Mouse (Mus musculus): Measurements from ENCODE around the gene Robo2. TPM values are rescaled to one million over a fixed set of nuclear protein-coding genes. Genes with fewer than 3 reads are reported as not detected.
A peak's percentile ranks its signal among the peaks of the same experiment; 100 is the strongest.
"Not testable (repeated sequence)": the region's sequence is repeated elsewhere in the genome, so short reads cannot be mapped to it uniquely, and the experiment has no call there.

Gene Robo2
- total RNA-seq, 4 experiments from 2014 or later, result 5.0 to 8.9 (median 6.7) TPM

DNA sequence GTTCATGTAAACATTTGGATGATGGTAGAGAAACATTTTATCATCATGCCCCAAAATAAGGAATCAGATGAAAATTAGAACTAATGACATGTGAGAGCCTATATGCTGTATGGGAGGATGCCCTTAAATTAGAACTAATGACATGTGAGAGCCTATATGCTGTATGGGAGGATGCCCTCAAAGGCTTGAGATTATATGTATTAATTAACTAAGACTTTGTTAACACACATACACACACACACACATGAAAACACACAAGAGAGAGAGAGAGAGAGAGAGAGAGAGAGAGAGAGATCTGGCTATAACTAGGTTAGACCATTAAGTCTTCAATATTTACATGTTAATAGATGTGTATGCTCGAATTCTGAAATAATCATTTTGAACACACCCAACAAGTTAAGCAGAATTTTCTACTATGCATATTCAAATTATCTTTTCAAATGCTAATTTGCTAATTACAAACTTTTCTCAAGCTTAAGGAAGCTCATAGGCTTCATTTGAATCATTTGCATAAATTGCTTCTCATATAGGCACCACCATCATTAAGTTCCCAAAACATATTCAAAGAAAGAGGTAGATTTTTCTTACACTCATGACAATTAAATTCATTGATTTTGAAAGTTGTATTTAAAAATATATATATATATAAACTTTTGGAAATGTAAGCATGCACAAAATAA, 211.5 kb downstream of the Robo2 start:
- DNase-seq, result no peak

DNA sequence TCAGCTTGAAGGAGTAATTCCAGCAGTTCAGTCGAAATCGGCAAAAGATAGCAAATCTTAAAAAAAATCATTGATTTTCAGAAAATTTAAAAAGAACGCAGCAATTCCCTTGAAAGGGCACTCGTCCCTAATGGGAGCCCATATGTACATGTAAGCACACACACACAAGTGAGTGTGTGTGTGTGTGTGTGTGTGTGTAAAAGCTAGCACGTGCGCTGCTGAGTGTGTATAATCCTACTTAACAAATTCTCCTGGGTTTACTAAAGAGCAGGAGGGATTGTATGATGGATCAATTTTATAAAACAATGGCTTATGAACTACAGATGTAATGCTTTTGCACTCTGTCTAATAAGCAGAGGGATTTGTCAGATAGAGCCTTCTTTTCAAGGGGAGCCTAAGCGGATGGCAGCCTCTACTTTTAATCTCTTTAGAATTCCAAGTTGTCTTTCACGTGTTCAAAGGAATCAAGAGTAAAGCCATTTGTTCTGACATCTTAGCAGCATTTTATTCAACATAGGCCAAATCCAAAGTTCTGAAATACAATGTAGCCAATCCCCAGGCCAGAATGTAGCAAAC, 218.6 kb downstream of the Robo2 start:
- no peak for DNase-seq

- no peak for DNase-seq
Measured at GRCm38 (mm10) chr16:74191621-74192020, 220.0 kb downstream of the Robo2 start.

DNA sequence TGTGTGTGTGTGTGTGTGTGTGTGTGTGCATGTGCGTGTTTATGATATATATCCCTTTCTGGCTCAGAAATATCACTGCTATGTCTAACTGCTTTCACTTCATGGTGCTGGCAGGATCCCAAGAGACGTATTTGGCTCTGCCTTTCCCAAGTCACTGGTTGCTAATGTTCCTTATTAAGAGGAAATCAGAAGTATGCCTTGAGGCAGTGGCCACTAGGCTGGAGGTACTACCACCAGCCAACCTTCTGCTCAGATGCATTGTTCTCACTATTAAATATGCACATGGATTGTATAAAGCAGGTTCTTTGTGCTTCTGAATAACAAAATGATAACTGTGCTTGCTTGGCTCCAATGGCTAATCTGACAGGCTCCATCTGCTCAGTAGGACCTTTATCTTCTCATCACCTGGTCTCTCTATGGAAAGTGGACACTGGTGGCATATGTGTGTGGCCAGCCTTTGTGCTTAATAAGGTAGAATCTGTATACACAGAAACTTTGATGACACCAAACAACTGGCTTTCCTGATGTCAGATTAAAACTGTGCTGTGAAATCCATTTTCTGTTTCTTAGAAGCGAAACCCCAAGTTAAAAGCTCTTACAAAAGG, 229.0 kb downstream of the Robo2 start:
- DNase-seq, result no peak

DNA sequence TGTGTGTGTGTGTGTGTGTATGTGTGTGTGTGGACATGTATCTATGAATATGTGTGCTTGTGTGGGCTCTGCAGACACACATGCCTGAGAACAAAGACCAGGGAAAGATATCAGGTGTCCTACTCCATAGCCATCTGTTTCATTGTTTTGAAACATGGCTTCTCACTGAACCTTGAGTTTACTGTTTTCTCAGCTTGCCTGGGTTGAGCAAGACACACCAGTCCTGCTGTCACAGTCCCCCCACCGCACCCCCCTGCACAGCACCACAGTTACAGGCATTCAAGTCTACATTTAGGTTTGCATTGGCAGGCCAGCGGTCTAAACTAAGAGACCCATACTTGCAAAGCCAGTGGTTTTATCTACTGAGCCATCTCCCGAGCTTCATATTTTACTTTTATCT, 239.0 kb downstream of the Robo2 start:
- DNase-seq, result no peak

GRCm38 (mm10) chr16:74169642-74170041, 242.0 kb downstream of the Robo2 start:
- DNase-seq, result no peak

DNA sequence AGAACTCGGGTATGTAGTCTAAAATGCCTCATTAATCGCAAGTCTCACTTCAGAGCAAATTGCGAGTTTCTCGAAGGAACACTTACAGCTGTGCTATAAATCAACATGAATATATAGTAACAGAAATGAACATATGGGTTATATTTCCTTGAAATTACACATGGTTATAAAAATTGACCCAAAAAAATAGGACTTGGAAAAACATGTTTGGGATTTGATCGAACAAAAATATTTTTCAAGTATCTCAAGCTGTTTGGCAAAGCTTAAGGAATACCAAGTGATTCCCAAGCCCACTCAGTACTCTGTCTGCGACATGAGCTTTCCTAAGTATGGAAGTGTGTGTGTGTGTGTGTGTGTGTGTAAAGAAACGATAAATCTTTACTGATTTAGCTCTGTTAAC, 242.5 kb downstream of the Robo2 start:
- no peak for DNase-seq

DNA sequence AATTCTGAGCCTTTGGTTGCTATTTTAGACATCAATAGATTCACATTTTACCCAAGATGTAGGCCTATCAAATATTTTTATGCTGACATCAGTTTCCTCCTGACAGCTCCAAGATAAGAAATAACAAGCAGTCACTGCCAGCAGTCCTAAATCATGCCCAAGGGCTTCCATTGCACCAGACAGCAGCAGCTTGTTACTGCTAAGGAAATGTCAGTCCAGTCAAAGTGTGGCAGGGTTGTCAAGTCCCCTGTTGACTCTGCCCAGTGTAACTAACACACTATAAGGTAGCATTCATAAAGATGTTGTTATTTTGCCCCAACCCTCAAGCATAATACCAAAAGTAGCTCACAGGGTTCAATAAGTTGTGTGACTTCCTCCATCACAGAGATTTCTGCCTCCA, 243.8 kb downstream of the Robo2 start:
- DNase-seq, result peak; percentile 5

DNA sequence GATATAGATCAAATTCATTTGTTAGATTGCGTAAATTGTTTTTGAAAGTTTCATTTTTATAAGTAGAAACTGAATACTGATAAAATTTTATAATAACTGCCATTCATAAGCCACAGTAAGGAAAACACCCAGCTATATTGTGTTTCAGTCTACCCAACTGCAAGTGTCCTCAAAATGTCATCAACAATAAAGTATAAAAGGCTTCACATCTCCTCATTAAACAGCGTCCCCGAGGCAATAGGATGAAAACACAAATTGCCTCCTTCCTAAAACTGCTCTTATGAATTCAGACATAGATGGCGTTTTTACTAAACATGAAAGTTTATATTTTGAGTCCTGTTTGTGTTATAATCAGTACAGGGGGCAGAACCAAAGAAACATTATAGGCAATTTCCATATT, 249.6 kb downstream of the Robo2 start:
- DNase-seq, result no peak

DNA sequence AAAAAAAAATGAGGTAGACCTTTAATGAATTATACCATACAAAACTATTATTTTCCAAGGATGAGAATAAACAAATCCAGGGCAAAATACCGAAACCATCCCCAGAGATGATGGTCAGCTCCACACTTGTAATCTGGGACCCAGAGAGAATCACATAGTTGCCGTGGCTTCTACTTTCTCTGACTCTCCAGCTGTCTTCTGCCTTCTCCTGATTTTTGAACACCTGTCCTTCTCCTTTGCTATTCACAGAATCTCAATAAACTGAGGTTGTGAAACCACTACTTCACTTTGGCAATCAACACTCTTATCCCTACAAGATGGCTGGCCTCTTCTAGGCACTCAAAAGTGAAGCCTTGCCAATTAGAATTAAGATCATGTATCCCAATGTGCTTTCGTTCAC, 252.4 kb downstream of the Robo2 start:
- no peak for DNase-seq

DNA sequence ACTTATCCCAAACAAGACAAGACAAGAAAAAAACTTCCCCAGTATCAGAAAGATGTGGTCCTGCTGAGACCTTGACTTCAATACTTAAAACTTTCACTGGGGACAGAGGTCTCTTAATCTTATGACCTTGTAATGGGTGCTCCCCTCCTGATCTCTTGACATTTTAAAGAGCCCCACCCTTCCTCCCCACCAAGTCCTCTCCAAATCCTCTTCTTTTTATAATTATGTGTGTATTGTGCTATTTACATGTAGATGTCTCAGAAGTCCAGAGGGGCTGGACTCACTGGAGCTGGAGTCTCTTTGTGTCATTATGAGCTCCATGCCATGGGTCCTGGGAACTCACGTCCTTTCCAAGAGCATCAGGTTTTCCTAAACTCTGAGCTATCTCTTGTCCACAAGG, 275.4 kb downstream of the Robo2 start:
- DNase-seq, result no peak

DNA sequence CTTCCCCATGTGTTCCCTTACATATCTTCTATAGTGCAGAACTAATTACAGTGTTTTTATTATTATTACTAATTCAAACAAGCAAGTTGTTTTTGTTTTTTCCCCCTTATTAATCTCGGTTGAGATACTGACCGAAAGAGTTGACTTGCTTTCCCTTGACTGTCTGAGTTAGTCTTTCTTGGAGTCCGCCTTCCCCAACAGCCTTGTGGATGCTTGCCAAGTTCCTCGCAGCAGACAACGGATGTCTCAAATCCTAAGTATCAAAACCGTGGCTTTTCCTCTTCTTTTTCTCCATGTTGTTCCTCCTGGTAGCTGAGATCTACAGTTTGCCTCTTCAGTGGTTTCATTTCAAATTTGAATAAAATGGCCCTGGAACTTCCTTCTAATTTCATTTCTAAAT, 278.8 kb downstream of the Robo2 start:
- DNase-seq, result no peak

- DNase-seq, result no peak
Measured at GRCm38 (mm10) chr16:74131370-74131769, 280.3 kb downstream of the Robo2 start.

DNA sequence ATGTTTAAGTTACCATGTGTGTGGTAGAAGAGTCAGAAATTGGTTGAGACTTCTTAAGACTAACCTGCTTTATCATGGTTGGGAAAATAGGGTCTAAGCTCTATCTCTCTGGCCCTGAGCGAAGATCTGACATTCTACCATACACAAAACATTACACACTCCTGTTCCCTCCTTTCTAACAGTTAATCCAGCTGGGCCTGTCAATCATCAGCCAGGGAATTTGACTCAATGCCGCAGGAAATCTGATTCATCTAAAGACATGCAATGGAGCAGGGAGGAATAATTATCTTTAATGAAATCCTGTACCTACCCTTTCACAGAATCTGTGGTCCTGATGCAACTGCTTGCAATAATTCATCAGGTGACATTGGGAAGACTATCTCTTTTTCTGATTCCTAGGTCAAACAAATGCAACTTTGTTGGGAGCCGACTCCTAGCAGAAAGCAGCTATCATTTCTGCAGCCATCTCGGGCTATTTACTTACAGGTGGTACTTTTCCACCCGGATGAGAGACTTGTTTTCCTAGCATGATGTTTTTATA, 283.1 kb downstream of the Robo2 start:
- DNase-seq, result no peak

- no peak for DNase-seq
Measured at GRCm38 (mm10) chr16:74113155-74113554, 298.5 kb downstream of the Robo2 start.

- no peak for DNase-seq
Measured at GRCm38 (mm10) chr16:74111101-74111500, 300.5 kb downstream of the Robo2 start.

DNA sequence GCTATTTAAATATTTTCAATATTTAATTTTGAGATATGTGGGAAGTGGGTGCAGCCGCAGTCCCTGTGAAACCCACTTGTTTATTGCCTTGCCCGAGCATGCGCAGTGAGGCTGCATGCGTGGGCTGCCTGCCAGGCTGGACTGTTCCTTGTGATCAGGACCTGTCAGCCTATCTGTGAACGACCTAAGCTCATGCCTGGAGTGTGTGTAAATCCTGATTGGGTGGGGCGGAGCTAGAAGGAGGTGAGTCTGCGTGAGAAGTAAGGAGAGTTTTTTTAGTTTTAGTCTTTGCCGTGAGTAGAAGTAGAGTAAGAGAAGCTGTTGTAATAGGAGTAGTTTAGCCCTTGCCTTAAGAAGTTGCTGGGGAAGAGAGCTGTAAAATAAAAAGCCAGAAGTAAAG, 307.2 kb downstream of the Robo2 start:
- DNase-seq, result not testable (repeated sequence)

DNA sequence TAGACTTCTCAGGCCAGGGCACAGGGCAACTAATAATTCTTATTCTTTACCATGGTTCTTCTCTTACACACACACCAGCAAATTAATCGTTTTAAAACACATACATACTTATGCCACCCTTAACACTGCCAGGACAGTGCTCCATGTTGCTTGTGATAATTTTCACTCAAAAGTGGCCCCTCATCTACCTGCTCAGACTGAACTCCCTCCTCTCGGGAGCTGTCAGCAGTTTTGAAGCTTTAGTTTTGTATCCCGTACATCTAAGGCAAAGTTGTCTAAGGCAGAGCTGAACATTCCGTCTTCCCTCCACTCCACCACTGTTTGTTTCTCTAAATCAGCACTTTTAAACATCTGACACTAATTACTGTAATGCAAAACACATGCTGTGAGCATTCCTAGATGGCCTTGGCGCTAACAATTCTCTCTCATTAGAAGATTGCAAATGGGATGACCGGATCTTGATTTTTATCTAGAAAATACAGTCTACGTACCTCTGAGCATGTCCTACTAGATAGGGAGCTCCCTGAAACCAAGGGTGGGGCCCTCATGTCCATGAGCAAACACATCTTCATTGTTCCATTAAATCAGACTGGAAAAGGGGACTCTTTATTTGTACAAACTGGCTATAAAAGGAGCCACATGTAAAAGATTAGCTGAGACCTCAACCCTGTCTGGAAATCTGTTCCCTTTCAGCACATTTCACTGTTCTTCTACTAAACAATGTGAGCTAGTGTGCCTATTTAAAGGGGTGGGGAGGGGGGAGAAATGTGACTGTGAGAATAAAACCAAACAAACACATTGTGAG, 318.4 kb downstream of the Robo2 start:
- no peak for DNase-seq

DNA sequence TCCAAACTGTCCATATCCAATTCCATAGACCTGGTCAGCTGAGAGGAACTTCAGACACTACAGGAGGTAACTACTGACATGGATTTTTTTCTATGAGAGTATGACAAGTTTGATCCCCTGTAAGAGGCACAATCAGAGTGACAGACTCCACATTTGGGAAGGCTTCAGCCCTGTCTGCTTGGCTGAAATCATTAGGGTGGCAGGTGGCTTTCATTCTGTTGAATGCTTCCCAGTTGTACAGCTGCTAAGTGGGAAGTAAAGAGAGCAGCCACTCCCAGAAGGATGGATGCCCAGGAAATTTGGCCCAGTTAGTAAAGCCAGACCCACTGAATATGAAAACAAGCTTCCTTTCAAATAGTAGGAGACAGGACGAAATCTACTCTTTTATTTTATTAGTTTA, 321.7 kb downstream of the Robo2 start:
- no peak for DNase-seq

DNA sequence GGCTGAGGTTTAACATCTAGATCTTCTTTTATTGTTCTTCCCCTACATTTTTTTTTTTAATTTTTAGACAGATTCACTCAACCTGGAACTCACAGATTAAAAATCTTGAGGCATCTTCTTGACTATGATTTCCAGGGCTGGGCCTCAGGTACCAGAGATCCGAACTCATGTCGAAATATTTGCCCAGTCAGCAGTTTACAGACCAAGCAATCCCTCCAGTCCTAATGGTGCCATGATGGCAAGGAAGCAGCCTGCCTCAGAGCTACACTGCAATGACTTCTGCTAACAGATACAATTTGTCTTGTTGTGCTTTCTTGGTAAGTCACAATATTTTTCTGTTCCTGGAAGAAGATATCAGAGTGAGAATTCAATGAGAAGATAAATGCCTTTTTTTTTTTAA, 327.4 kb downstream of the Robo2 start:
- no peak for DNase-seq

DNA sequence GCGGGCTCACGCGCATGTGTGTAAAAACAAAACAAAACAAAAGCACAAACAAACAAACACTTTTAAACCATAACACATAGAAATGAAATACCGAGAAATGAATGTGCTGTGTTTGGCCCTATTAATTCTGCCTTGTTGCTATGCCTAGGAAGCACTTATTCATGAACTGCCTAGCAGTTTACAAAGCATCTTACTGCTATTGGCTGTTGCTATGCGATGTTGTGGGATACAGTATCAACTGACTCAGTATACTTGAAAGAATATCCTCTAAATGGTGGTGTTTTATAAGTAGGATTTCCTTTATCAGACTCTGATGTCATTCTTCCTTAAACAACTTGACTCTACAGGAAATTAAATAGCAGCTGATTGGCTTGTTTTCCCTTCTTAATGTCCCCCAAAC, 339.0 kb downstream of the Robo2 start:
- no peak for DNase-seq

DNA sequence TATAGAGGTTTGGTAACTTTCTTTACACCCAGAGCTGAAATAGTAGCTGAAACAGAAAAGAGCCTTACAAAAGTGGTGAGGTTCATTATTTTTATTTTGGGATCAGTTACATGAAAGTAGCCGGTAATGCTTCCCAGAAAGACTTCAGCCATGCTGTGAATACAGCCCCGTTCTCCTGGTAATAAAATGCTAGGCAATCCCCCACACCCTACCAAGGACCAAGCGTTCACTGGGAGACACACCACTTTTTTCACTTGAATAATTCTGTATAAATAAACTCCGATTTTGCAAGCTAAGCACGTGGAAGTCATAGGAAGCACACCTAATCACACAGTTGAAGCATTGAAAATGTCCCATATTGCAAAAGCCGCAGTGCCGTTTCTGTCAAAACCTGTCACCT, 341.0 kb downstream of the Robo2 start:
- DNase-seq, result no peak

- DNase-seq, result no peak
Measured at GRCm38 (mm10) chr16:74065958-74066357, 345.7 kb downstream of the Robo2 start.
